Mouse (Mus musculus) liver, adult 2 months (tissue): ENCODE measurements around the gene Ttc9c. TPM values are rescaled to one million over a fixed set of nuclear protein-coding genes. Genes with fewer than 3 reads are reported as not detected.

Experiments used
- DNase-seq: peaks from one replicate; pipeline ENCODE4 v3.0.0-alpha.2; 2011; ENCODE audit warnings: low read depth, low spot score; ENCODE audit errors: extremely low read depth
- H3K27ac ChIP-seq: fragments of 200-500 bp; replicated peaks from 2 replicates; pipeline ENCODE4 v1.5.1; 2012; ENCODE audit warnings: low read depth, mild to moderate bottlenecking, control low read depth, inconsistent platforms, low read length; ENCODE audit not compliant: insufficient read depth
- H3K27me3 ChIP-seq: fragments of 200-500 bp; 2 replicates; pipeline ENCODE4 v1.6.1; 2012; ENCODE audit warnings: mild to moderate bottlenecking, moderate library complexity, low read length, inconsistent platforms; ENCODE audit not compliant: control insufficient read depth, insufficient read depth
- H3K36me3 ChIP-seq: fragments of 200-500 bp; 2 replicates; pipeline ENCODE4 v1.6.1; 2012; ENCODE audit warnings: low read length, inconsistent platforms; ENCODE audit not compliant: control insufficient read depth, insufficient read depth
- H3K4me1 ChIP-seq: fragments of 200-500 bp; 2 replicates; pipeline ENCODE4 v1.6.1; 2011; ENCODE audit warnings: low read length; ENCODE audit not compliant: control insufficient read depth, insufficient read depth
- H3K4me3 ChIP-seq: fragments of 200-500 bp; 2 replicates; pipeline ENCODE4 v1.5.1; 2011; ENCODE audit warnings: low read depth, mild to moderate bottlenecking, control low read depth, low read length, moderate library complexity; ENCODE audit not compliant: insufficient read depth
- H3K79me2 ChIP-seq: fragments of 200-500 bp; 2 replicates; pipeline ENCODE4 v1.6.1; 2012; ENCODE audit warnings: inconsistent platforms, mild to moderate bottlenecking, low read length, moderate library complexity; ENCODE audit not compliant: control insufficient read depth, insufficient read depth
- H3K9ac ChIP-seq: fragments of 200-500 bp; 2 replicates; pipeline ENCODE4 v1.6.1; 2012; ENCODE audit warnings: low read depth, mild to moderate bottlenecking, control low read depth, inconsistent platforms, low read length
- CTCF ChIP-seq: fragments of 200-500 bp; IDR thresholded peaks from 2 replicates; pipeline ENCODE4 v1.5.1; 2011; ENCODE audit warnings: low read depth, low read length, control low read depth
- POLR2A ChIP-seq: fragments of 200-500 bp; IDR thresholded peaks from 2 replicates; pipeline ENCODE4 v1.6.1; 2011; ENCODE audit warnings: low read length, control low read depth; ENCODE audit not compliant: insufficient read depth; ENCODE audit errors: extremely low read depth
- WGBS: fragments of 180-500 bp; shearing (Covaris S2); methylation state at CpG from one replicate; pipeline ENCODE4 v1.1.7; 2018; 5-methylcytosine and 5-hydroxymethylcytosine counted together
- polyA plus RNA-seq: library from polyadenylated mRNA; depleted of rRNA; stranded (reverse); fragments of >200 nt; gene quantifications from 2 replicates; pipeline ENCODE4 v1.2.3, GENCODE M21; 2012
- total RNA-seq: library from RNA; depleted of rRNA; stranded (reverse); fragments of >200 nt; gene quantifications from 2 replicates; pipeline ENCODE4 v1.2.3, GENCODE M21; 2014

Ttc9c gene
- total and polyA plus RNA-seq, 2 experiments, result 8.1 to 15.6 TPM

DNA sequence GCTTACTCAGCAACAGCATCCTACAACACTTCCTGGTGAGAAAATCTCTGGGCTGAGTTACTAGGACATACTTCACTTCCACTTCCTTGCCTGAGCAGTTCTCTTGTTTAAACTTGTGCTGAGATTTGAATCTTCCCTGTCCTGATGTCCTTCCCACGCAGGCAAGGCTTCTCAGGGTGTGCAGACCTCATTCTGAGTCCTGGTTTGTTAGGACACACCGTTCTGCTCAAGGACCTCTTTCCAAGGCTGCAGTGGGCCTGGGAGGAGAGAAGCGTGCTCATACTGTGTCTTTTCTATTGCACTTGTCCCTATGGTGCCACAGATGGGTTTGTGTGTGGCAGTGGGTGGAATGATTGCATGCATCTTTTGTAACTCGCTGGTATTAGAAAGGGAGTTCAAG, 13.8 kb upstream of the Ttc9c start:
- TF ChIP-seq CTCF (no peak), POLR2A (no peak)
- no peaks in the 10 kb centered on the region for H3K27me3 ChIP-seq
- 81% methylated on average over 4 of the region's 4 CpGs for WGBS
- H3K4me3 ChIP-seq, result no peak overlapping the region
- H3K36me3 ChIP-seq, result peaks cover 58% of the 10 kb centered on the region
- no peak for DNase-seq
- H3K27ac ChIP-seq, result no peak overlapping the region
- 0 out of 2 replicates have a peak, but pooled peaks cover under 1% of the 10 kb centered on the region for H3K4me1 ChIP-seq
- no peak overlapping the region for H3K9ac ChIP-seq
- no peaks in the 10 kb centered on the region for H3K79me2 ChIP-seq

- Histone ChIP-seq H3K27me3 (no peaks in the 10 kb centered on the region), H3K27ac (no peak overlapping the region), H3K9ac (no peak overlapping the region), H3K4me3 (no peak overlapping the region), H3K4me1 (no peaks in the 10 kb centered on the region), H3K79me2 (no peaks in the 10 kb centered on the region), H3K36me3 (peaks cover 74% of the 10 kb centered on the region)
- WGBS, result 93% methylated on average over 11 of the region's 11 CpGs
- TF ChIP-seq POLR2A, result no peak
- no peak for DNase-seq
Measured at GRCm38 (mm10) chr19:8831262-8831661, 12.1 kb upstream of the Ttc9c start.

DNA sequence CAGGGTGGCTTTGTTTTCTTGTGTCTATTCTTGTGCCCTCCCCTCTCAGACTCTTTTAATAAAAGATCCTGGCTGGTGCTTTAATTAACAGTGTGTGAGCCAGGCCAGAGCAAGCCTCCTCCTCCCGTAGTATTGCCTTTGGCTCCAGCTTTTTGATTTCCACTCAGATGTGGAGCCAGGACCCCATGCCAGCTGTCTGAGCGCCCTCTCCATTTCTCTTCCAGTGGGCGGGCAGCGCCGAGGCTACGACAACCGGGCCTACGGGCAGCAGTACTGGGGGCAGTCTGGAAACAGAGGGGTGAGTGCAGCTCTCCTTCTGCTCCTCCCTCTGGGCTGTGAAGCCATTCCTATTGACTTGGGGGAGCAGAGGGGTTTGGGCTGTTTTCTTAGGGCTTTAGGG, 11.5 kb upstream of the Ttc9c start:
- H3K27ac ChIP-seq, result no peak overlapping the region
- no peak for DNase-seq
- H3K9ac ChIP-seq, result no peak overlapping the region
- H3K79me2 ChIP-seq, result no peaks in the 10 kb centered on the region
- 95% methylated on average over 8 of the region's 8 CpGs for WGBS
- H3K27me3 ChIP-seq, result no peaks in the 10 kb centered on the region
- TF ChIP-seq POLR2A (no peak), CTCF (no peak)
- no peaks in the 10 kb centered on the region for H3K4me1 ChIP-seq
- no peak overlapping the region for H3K4me3 ChIP-seq
- H3K36me3 ChIP-seq, result peaks cover 80% of the 10 kb centered on the region

GRCm38 (mm10) chr19:8829660-8830059, 10.5 kb upstream of the Ttc9c start, which contains the start of gene AC129217.1:
AC129217.1 (plus strand) TSS chr19:8829773.
- Histone ChIP-seq H3K4me3 (no peak within 1 kb of the TSS), H3K4me1 (no peaks in the 10 kb centered on the region), H3K27ac (no peak within 1 kb of the TSS), H3K27me3 (no peaks in the 10 kb centered on the region), H3K36me3 (peaks cover 88% of the 10 kb centered on the region), H3K9ac (no peak within 1 kb of the TSS), H3K79me2 (no peaks in the 10 kb centered on the region)
- DNase-seq, result no peak
- no peak for TF ChIP-seq POLR2A
- 90% methylated on average over 8 of the region's 8 CpGs for WGBS

GRCm38 (mm10) chr19:8822696-8823095, 3.6 kb upstream of the Ttc9c start:
- no peak for DNase-seq
- Histone ChIP-seq H3K79me2 (peaks cover 8% of the 10 kb centered on the region; the same call in 1 of the 2 replicates), H3K4me3 (no peak overlapping the region), H3K27ac (no peak overlapping the region), H3K36me3 (peaks cover 48% of the 10 kb centered on the region), H3K27me3 (no peaks in the 10 kb centered on the region), H3K4me1 (peaks cover 16% of the 10 kb centered on the region; the same call in 1 of the 2 replicates), H3K9ac (no peak overlapping the region)
- TF ChIP-seq CTCF (no peak), POLR2A (no peak)
- 74% methylated on average over 8 of the region's 8 CpGs for WGBS

- peak overlapping the region; percentile 93 for H3K9ac ChIP-seq
- no peak for TF ChIP-seq POLR2A
- no peak for TF ChIP-seq CTCF
- peak overlapping the region; percentile 84 for H3K27ac ChIP-seq
- peak; percentile 82 for DNase-seq
- peak overlapping the region; percentile 76 for H3K4me3 ChIP-seq
- peaks cover 34% of the 10 kb centered on the region for H3K36me3 ChIP-seq
- peaks cover 18% of the 10 kb centered on the region for H3K4me1 ChIP-seq
- WGBS, result under 1% methylated on average over 7 of the region's 7 CpGs
- peaks cover 8% of the 10 kb centered on the region; the same call in 1 of the 2 replicates for H3K79me2 ChIP-seq
- H3K27me3 ChIP-seq, result no peaks in the 10 kb centered on the region
Measured at GRCm38 (mm10) chr19:8821146-8821545, 2.0 kb upstream of the Ttc9c start.
